Mouse (Mus musculus) cerebellum, adult 9-10 months (tissue): Measurements from ENCODE around the gene Nfia.

Experiments used
- DNase-seq: peaks from one replicate; pipeline ENCODE4 v3.0.0; 2022

Gene Nfia

DNA sequence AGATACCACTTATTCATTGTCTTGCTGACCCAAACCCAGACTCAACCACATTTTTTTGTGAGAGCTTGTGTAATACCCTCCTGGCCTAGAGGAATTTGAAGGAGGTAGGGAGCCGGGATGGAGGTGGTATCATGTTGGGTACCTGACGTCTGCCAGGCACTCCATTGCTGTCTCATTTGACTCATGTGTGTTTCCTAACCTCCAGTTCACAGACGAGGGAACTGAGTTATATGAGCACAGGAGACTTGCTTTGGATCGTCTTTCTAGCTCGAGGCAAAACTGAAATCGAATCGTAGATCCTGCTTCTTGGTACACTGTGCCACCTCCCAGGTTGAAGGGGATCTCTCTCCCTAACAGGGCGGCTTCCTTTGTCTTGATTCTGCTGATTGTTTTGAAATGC is 46.6 kb downstream of the Nfia start:
- no peak for DNase-seq

DNA sequence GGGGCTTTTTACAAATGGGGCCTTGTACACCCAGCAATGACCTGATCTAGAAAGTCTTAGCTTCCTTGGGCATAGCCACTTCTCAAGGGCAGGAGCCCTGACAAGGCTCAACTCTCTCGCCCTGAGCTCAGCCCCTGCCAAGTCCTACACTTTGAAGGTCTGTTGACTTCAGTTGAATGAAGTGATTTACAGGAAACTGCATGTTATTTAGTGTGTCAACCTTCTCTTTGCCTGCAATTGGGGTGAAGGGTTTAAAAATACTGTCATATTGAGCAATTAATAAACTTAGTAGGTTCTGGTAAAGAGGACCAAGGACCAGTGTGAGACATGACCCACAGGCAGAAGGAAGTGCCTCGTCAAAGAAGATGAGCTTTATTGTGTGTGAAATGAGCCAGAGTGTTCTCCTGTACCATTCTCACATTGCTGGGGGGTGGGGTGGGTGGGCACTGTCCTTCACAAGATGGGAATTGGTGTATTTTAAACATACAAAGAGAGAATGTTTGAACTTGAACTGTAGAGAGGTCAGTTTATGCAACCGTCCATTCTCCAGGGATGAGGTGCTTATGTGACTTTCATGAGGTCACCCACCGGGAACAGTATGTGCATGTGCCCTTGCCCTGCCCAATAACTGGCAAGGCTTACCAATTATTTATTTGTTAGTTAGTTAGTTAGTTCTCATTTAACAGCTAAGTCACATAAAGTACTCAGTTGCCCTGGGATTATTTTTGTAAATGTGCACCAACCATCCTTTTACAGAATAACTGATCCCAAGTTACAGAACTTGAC is 48.1 kb downstream of the Nfia start:
- no peak for DNase-seq

DNA sequence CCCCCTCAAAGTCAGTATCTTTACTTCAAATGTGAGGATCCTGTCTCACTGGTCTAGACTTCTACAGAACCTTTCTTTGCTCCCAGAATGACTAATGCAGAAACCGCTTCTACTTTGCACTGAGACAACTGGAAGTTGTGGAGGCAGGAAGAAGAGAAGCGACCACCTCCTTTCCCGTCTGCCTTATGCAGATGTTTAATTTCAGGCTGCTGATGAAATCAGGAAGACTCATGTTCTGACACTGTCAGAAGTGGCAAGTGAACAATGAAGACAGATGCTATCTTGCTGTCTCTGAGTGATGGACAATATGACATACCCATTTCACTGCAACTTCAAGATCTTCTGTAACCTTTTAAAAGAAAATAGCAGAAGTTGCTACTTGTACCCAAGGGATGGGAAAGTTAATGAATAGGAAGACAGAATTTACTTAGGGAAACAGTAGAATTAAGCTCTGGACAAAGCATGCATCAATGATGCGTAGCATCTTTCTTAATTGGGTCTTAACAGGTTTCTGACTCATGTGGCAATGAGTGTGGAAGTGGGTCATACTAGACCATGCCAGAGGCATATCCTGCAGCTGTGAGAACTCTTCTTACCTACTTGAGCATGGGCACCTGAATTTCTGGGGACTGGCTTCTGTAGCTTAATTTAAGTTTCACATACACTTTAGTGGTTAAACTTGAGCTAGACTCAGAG is 49.2 kb downstream of the Nfia start:
- no peak for DNase-seq

- DNase-seq, result no peak
These were observed 51.0 kb downstream of the Nfia start for GRCm38 (mm10) chr4:97823512-97823911.

DNA sequence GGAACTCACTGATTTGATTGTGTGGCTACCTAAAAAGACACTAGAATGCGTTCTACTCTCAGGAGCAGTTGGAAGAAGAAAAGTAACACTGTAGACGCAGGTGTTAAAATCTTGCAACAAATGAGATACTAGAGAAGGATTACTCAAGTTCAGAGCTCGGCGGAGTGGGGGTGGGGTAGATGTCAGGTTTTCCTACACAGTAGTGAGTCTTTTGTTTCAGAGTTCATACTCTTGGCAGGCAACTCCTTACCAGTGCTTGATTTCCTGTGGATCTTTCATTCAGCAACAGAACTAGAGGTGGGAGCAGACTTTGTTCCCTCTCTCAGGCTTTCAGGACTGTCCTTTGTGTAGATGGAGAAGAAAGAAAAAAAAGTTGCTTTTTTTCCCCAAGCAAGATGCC is 51.9 kb downstream of the Nfia start:
- no peak for DNase-seq

- DNase-seq, result no peak
These were observed 52.9 kb downstream of the Nfia start for GRCm38 (mm10) chr4:97825432-97825831.

- no peak for DNase-seq
These were observed 53.3 kb downstream of the Nfia start for GRCm38 (mm10) chr4:97825841-97826240.

DNA sequence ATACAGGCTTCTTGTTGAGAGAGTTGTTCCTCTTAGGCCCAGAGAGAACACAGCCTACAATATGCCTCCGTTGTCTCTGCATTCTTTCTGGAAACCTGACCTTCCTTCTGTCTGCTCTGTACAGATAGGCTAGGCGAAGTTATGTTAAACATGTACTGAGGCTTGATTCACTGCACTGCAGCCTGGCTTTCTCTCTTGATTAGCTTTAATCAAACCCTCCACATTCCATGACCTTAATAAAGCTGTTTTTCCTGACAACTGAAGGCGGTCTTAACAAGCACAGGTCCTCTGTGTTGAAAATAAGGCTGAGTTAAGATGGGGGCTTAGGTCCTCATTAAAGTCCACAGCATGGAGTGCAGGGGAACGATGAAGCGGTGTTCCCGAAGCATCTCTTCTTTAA is 54.6 kb downstream of the Nfia start:
- DNase-seq, result no peak

- DNase-seq, result no peak
These were observed 56.0 kb downstream of the Nfia start for GRCm38 (mm10) chr4:97828579-97828978.

GRCm38 (mm10) chr4:97829336-97830050 is 57.0 kb downstream of the Nfia start:
- no peak for DNase-seq

DNA sequence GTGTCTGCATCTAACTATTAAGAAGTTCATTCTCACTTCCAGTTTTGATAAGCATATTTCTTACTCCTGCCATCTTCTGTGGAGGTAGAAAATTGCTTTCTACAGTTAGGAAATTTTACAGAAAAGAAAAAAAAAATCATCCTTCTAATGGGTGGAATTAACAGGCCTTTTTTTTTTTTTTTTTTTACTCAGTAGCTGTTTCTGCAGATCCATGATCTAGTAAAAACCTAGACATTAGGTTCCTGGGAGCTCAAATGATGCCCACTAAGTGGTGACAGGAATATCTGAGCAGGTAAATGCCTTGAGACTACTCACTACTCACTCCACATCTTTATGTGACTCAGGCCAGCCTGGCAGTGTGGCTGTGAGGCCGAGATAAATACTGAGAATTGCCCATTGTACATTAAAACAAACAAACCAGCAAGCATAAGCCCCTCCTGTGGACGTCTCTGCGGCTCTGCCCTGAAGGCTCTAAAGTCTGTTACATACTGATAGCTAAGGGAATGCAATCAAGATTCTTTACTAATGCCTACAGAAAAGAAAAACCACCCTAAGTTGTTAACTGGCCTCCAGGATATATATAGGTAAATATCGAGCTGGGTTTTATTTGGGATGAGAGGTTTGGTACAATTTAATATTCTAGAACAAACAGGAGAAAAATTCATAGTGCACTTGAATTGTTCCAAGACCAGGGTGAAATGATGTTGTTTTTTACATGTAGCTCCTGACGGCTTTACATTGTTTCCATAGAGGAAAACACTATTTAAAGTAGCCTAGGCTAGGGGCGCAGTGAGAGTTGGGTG is 57.7 kb downstream of the Nfia start:
- DNase-seq, result no peak

DNA sequence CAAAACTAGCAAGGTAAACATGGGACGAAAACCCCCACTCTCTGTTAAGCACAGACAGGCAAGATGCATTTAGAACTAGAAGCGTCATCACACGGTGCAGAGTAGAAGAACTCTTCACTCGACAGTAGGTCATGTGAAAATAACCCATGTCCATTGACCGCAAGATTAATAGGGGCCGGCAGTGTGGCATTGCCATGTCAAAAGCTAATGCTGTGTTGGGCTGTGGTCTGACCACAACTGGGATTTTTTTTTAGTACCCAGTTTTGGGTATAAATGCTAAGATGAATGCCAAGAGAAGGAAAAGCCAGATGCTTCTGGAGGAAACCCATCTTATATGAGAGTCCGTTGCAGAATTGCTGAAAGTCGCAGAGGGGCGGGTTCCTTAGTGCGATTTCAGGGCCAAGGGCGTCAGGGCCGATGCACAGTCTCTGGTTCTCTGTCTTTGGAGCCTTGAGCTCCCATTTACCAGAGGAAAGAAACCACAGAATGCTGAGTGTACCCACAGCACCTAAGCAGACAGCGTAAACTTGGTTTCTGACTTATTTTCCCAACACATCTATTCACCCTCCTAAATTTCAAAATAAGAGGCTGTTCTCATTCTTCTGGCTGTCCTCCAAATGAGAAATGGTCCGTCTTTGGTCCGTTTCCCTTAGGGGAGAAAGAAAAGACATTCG is 58.5 kb downstream of the Nfia start:
- DNase-seq, result no peak

- DNase-seq, result no peak
These were observed 59.2 kb downstream of the Nfia start for GRCm38 (mm10) chr4:97831611-97832278.

DNA sequence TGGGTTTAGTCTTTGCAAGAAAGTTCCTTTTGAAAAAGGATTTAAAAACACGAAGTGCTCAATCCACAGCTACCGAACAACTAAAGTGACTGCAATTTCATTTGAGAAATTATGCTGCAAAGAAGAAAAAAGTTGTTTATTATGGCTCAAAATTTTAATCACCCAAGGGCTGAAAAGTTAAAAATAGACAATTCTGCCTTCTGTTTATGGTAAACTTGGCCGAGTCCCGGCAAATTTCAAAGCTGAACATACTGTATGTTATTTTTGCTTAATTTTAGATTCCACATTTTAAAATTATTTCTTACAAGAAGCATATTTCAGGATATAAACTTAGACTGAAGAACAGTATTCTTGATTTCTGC is 59.7 kb downstream of the Nfia start:
- no peak for DNase-seq

GRCm38 (mm10) chr4:97836812-97837211 is 64.3 kb downstream of the Nfia start:
- no peak for DNase-seq

DNA sequence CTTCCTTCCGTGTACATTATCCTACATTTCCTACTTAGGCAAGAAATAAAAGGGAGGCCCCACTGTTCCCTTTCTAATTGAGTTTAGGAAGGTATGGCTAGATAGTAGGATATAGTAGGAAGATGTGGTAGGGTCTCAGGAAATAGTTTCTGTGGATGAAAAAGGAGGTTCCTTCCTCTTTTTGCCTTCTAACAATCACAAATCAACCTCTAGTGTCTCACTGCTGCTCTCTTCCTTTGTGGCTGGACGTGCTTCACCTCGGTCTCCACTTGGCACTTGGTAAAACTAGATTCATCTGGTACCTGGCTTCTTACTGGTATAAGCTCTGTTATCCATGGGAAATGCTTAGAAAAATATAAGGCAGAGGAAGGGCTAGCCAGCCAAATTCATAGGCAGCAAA is 65.2 kb downstream of the Nfia start:
- no peak for DNase-seq

- no peak for DNase-seq
These were observed 66.1 kb downstream of the Nfia start for GRCm38 (mm10) chr4:97838651-97839050.

- DNase-seq, result no peak
These were observed 67.0 kb downstream of the Nfia start for GRCm38 (mm10) chr4:97839406-97840101.

DNA sequence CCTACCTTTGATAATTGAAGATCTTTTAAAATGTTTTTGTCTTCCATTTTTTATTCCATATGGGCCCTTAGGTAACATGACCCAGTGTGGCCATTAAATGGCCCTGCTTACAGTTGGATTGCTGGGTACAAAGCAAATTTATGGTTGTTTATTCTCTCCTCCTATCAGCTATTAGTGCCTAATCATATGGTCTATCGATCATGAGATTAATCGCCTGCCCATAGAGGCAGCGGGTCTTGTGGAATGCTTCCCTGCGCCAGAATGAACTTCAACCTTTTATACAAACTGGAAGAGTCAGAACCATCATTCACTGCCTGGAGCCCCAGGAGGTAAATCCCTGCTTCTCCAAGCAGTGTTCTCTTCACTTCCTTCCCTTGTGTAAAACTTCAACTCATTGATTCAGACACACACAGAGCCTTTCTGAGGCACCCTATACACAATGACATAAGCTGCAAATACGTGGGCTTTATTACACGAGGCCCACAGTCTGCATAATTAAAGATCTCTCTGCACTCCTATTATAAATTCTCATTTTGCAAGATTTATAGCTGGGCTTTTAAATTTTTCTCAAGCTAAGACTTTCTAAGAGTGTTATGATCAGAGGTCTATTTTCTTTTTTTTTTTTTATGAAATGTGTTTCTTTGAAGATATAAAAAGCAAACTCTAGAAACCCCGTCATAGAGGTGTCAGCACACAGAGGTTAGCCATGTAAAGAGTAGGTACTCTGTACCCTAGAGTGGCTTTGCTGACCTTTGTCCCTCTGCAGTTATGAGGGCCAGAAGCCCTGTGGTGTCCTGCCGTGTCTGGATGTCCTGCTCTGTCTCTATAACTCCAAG is 67.9 kb downstream of the Nfia start:
- DNase-seq, result no peak

DNA sequence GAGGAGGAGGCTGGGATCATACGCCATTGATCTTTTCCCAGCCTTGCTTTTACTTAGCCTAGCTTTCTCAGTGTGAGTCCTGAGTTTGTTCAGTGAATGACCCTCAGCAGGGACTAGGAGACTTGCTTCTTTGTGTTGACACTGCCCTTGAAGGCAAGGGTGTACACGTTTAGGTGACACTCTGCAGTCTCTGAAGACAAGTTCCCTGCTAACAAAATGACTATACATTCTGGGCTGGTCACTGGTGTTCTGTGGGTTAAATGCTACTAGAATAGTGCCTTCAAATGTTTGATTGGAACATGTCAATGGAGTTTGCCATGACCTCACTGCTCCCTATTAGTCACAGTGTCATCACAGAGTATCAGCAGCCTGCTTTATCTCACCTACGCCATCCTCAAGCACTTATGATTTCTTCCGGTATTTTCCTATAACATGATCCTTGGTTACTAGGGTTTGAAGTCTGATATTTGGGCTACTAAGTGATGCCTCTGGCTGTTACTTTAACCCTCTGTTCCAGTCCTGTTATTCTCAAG is 68.6 kb downstream of the Nfia start:
- no peak for DNase-seq
